Mouse (Mus musculus) heart, embryonic 16.5 days (tissue): Measurements from ENCODE around the gene Fam8a1. TPM values are rescaled to one million over a fixed set of nuclear protein-coding genes. Genes with fewer than 3 reads are reported as not detected.

ENCODE experiments used
- ATAC-seq: fragments of 200-750 bp; cut with Nextera tagmentation; replicated peaks from 2 replicates; pipeline ENCODE4 v1.8.0; 2017; ENCODE audit warnings: moderate number of reproducible peaks; ENCODE audit not compliant: insufficient read depth, low FRiP score; ENCODE audit errors: extremely low read depth
- H3K27ac ChIP-seq: fragments of 300-500 bp; sonication (generic); 2 replicates; pipeline ENCODE4 v1.5.1; 2014; ENCODE audit warnings: mild to moderate bottlenecking, low read length, control low read depth, moderate library complexity
- H3K27me3 ChIP-seq: fragments of 300-500 bp; sonication (generic); 2 replicates; pipeline ENCODE4 v1.6.1; 2014; ENCODE audit warnings: low read length, mixed read lengths; ENCODE audit not compliant: control insufficient read depth, insufficient read depth
- H3K36me3 ChIP-seq: fragments of 300-500 bp; sonication (generic); 2 replicates; pipeline ENCODE4 v1.6.1; 2014; ENCODE audit not compliant: control insufficient read depth, insufficient read depth
- H3K4me1 ChIP-seq: fragments of 300-500 bp; sonication (generic); 2 replicates; pipeline ENCODE4 v1.6.1; 2014; ENCODE audit warnings: low read length, mixed read lengths; ENCODE audit not compliant: control insufficient read depth, insufficient read depth
- H3K4me2 ChIP-seq: fragments of 300-500 bp; sonication (generic); 2 replicates; pipeline ENCODE4 v1.6.1; 2014; ENCODE audit warnings: low read depth, mild to moderate bottlenecking, control low read depth, low read length
- H3K4me3 ChIP-seq: fragments of 300-500 bp; sonication (generic); 2 replicates; pipeline ENCODE4 v1.5.1; 2014; ENCODE audit warnings: mild to moderate bottlenecking, control low read depth, low read length
- H3K9ac ChIP-seq: fragments of 300-500 bp; sonication (generic); 2 replicates; pipeline ENCODE4 v1.6.1; 2014; ENCODE audit warnings: low read length, control low read depth
- H3K9me3 ChIP-seq: fragments of 300-500 bp; sonication (generic); replicated peaks from 2 replicates; pipeline ENCODE4 v1.6.1; 2016; ENCODE audit warnings: low read length; ENCODE audit not compliant: control insufficient read depth
- WGBS: fragments of 180-500 bp; shearing (Covaris S2); extraction: QIAGEN DNeasy Blood & Tissue Kit; methylation state at CpG from one replicate; pipeline ENCODE4 v1.1.7; 2014; 5-methylcytosine and 5-hydroxymethylcytosine counted together
- polyA plus RNA-seq: library from polyadenylated mRNA; unstranded; fragments of >200 nt; fragmentation: Nextera tagmentation; extraction: Ambion mirVana; gene quantifications from 2 replicates; pipeline ENCODE4 v1.2.1, GENCODE M21; 2015

The Fam8a1 gene
- polyA plus RNA-seq, 1 experiment from 2014 or later = 8.2 TPM

- Histone ChIP-seq H3K4me2 (no peak overlapping the region), H3K27ac (no peak overlapping the region), H3K4me3 (no peak overlapping the region), H3K4me1 (no peaks in the 10 kb centered on the region), H3K36me3 (peaks cover 40% of the 10 kb centered on the region), H3K27me3 (no peaks in the 10 kb centered on the region), H3K9me3 (peaks cover 3% of the 10 kb centered on the region; the same call in 1 of the 2 replicates), H3K9ac (no peak overlapping the region)
- 61% methylated on average over 6 of the region's 6 CpGs for WGBS
- no peak for ATAC-seq
These were observed 35.2 kb upstream of the Fam8a1 start for GRCm38 (mm10) chr13:46634133-46634488.

- Histone ChIP-seq H3K4me1 (no peaks in the 10 kb centered on the region), H3K4me3 (no peak overlapping the region), H3K9me3 (peaks cover 10% of the 10 kb centered on the region), H3K27me3 (no peaks in the 10 kb centered on the region), H3K36me3 (peaks cover 51% of the 10 kb centered on the region), H3K4me2 (no peak overlapping the region), H3K27ac (no peak overlapping the region), H3K9ac (no peak overlapping the region)
- WGBS = 89% methylated on average over 10 of the region's 10 CpGs
- no peak for ATAC-seq
These were observed 28.5 kb upstream of the Fam8a1 start for GRCm38 (mm10) chr13:46640608-46641468.

DNA sequence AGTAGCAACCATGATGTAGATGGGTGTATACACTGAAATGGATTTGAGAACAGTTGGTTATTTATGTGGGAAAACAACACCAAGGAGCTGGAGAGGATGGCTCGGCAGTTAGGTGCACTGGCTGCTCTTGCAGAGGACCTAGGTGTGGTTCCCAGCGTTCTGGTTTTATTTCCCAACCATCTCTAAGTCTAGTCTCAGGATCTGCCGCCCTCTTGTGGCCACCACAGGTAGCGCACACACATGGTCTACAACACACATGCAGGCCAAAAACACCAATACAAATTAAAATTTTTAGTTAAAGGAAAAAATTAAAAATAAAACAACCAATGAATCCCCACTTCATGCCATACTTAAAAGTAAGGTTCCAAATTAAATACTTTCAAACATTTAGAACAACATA lies 27.0 kb upstream of the Fam8a1 start:
- Histone ChIP-seq H3K9ac (no peak overlapping the region), H3K4me1 (no peaks in the 10 kb centered on the region), H3K27ac (no peak overlapping the region), H3K36me3 (peaks cover 37% of the 10 kb centered on the region), H3K4me2 (no peak overlapping the region), H3K27me3 (no peaks in the 10 kb centered on the region), H3K4me3 (no peak overlapping the region), H3K9me3 (peaks cover 6% of the 10 kb centered on the region)
- ATAC-seq = no peak
- 83% methylated on average over 4 of the region's 4 CpGs for WGBS

DNA sequence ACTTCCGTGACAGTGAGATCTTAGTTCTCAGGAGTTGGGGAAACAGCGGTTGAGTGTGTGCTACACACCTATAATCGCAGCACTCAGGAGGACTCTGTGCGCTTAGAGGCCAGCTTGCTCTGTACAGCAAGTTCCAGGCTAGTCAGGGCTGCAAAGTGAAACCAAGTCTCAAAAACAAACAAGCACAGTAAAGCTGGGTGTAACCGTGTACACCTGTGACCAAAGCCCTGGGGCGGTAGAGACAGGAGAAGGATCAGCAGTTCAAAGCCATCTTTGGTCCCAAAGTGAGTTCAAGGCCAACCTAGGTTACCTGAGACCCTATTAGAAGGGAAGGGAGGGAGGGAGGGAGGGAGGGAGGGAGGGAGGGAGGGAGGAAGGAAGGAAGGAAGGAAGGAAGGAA lies 25.1 kb upstream of the Fam8a1 start:
- no peak overlapping the region for H3K9ac ChIP-seq
- H3K4me2 ChIP-seq = no peak overlapping the region
- H3K27ac ChIP-seq = no peak overlapping the region
- H3K27me3 ChIP-seq = no peaks in the 10 kb centered on the region
- no peaks in the 10 kb centered on the region for H3K4me1 ChIP-seq
- H3K4me3 ChIP-seq = no peak overlapping the region
- ATAC-seq = no peak
- peaks cover 36% of the 10 kb centered on the region for H3K36me3 ChIP-seq
- 87% methylated on average over 6 of the region's 6 CpGs for WGBS
- peaks cover 6% of the 10 kb centered on the region for H3K9me3 ChIP-seq

DNA sequence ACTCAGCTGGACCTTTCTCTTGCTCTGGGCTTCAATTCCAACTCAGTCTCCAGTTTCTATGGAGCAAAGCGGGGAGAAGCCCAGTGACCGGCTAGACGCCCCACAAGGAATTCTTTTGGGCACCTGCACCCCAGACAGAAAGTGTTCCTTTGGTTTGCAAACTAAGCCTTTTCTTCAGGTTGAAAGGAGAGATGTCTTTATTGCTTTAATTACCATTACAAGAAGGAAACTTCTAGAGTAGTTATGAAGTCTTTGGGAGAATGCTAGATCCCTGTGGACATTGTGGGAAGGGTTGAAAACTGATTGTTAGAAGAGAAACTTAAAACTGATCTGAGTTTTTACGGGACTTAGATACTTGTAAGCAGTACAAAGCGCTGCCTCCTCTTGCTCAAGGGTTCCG lies 23.8 kb upstream of the Fam8a1 start:
- 87% methylated on average over 6 of the region's 6 CpGs for WGBS
- Histone ChIP-seq H3K9ac (no peak overlapping the region), H3K4me3 (no peak overlapping the region), H3K4me1 (no peaks in the 10 kb centered on the region), H3K36me3 (peaks cover 32% of the 10 kb centered on the region), H3K9me3 (peaks cover 6% of the 10 kb centered on the region), H3K27ac (no peak overlapping the region), H3K27me3 (no peaks in the 10 kb centered on the region), H3K4me2 (no peak overlapping the region)
- ATAC-seq = no peak

GRCm38 (mm10) chr13:46651853-46652252 lies 17.5 kb upstream of the Fam8a1 start:
- ATAC-seq = no peak
- H3K27ac ChIP-seq = no peak overlapping the region

GRCm38 (mm10) chr13:46652671-46653070 lies 16.7 kb upstream of the Fam8a1 start:
- no peak overlapping the region for H3K4me3 ChIP-seq
- no peak overlapping the region for H3K27ac ChIP-seq
- no peaks in the 10 kb centered on the region for H3K27me3 ChIP-seq
- no peaks in the 10 kb centered on the region for H3K4me1 ChIP-seq
- H3K36me3 ChIP-seq = peaks cover 17% of the 10 kb centered on the region
- ATAC-seq = no peak
- no peak overlapping the region for H3K9ac ChIP-seq
- no peak overlapping the region for H3K4me2 ChIP-seq
- H3K9me3 ChIP-seq = no peaks in the 10 kb centered on the region
- 86% methylated on average over 7 of the region's 7 CpGs for WGBS

More at GRCm38 (mm10) chr13:46651853-46652252, 17.5 kb upstream of the Fam8a1 start:
- WGBS = 83% methylated on average over 7 of the region's 7 CpGs
- Histone ChIP-seq H3K9me3 (no peaks in the 10 kb centered on the region), H3K4me3 (no peak overlapping the region), H3K4me2 (no peak overlapping the region), H3K27me3 (no peaks in the 10 kb centered on the region), H3K9ac (no peak overlapping the region), H3K36me3 (peaks cover 20% of the 10 kb centered on the region), H3K4me1 (no peaks in the 10 kb centered on the region)

DNA sequence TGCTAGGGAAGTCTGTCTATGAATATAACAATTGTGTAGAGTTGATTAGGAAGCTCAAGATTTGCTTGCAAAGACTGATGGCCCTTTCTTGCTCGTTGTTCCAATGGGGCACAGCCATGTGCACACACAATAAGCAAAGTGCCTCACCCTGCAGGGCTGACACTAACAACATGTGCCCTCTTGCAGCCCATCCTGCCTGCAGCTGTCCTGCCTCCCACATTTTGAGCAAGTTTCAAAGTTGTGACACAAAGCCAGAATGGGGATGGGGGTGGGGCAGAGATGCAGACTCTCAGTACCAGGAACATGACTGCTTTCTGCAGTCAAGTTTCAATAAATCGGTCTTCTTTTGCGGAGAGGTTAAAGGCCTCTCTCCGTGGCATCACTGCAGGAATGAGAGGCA lies 15.7 kb upstream of the Fam8a1 start:
- H3K4me3 ChIP-seq = no peak overlapping the region
- H3K9ac ChIP-seq = no peak overlapping the region
- ATAC-seq = no peak
- peaks cover 13% of the 10 kb centered on the region for H3K36me3 ChIP-seq
- H3K4me1 ChIP-seq = no peaks in the 10 kb centered on the region
- no peak overlapping the region for H3K27ac ChIP-seq
- 85% methylated on average over 4 of the region's 4 CpGs for WGBS
- H3K9me3 ChIP-seq = no peaks in the 10 kb centered on the region
- H3K4me2 ChIP-seq = no peak overlapping the region
- H3K27me3 ChIP-seq = no peaks in the 10 kb centered on the region

- Histone ChIP-seq H3K9ac (no peak overlapping the region), H3K4me3 (no peak overlapping the region), H3K36me3 (peaks cover 8% of the 10 kb centered on the region), H3K4me2 (no peak overlapping the region), H3K4me1 (no peaks in the 10 kb centered on the region), H3K9me3 (no peaks in the 10 kb centered on the region), H3K27me3 (no peaks in the 10 kb centered on the region), H3K27ac (no peak overlapping the region)
- no peak for ATAC-seq
- 89% methylated on average over 5 of the region's 5 CpGs for WGBS
These were observed 14.8 kb upstream of the Fam8a1 start for GRCm38 (mm10) chr13:46654566-46654965.
